Mouse (Mus musculus) large intestine, adult 2 months (tissue): Measurements from ENCODE around the gene Cep70. TPM values are rescaled to one million over a fixed set of nuclear protein-coding genes. Genes with fewer than 3 reads are reported as not detected.

Source experiments
- DNase-seq: peaks from one replicate; pipeline ENCODE4 v3.0.0-alpha.2; 2012; ENCODE audit warnings: low read depth, low spot score
- WGBS: fragments of 180-500 bp; shearing (Covaris S2); methylation state at CpG from one replicate; pipeline ENCODE4 v1.1.7; 2018; 5-methylcytosine and 5-hydroxymethylcytosine counted together
- polyA plus RNA-seq: library from polyadenylated mRNA; depleted of rRNA; stranded (reverse); fragments of >200 nt; gene quantifications from 2 replicates; pipeline ENCODE4 v1.2.3, GENCODE M21; 2012; rRNA removed

The Cep70 gene
- polyA plus RNA-seq: 2.0 and 2.2 TPM in 2 replicates

DNA sequence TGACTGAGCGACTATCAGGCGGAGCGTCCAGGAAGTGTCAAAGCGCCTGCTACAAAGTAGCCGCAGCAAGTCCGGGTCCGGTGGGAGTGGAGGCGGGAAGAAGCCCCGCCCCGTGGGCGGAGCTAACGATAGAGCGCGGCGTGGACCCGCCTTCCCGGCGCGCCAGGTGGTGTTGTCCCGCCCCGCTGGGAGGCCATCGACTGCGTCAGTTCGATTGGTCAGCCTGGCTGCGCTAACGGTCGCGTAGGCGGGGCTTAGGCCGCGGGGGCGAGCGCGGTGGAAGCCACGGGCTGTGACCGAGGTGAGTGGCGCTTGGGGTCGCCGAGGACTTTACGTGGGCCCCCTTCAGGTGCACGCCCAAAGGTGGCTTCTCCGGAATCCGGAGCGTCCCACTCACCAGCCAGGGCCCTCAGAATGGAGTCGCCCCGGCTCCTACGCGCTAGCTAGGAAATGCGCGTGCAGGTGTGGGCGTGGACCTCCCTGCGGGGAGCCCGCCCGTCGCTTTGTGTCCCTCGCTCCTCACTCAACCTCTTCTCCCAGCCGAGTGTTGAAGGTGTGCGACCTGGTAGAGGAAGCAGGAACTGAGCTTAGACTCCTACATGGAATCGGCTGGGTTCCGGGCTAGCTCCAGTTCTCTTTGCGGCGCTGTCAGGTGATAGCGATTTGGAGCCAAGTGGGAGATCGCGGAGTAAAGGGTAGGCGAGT is at the start of gene Cep70:
Gene Cep70 (plus strand): TSS at position 178 of the 705 bp plus-strand sequence.
- WGBS: under 1% methylated on average over 66 of the region's 66 CpGs
- peak; percentile 82 for DNase-seq

- no peak for DNase-seq
- WGBS: 50% methylated on average over 2 of the region's 2 CpGs
Measured at GRCm38 (mm10) chr9:99212643-99213042, 30.5 kb upstream of the Cep70 start.

DNA sequence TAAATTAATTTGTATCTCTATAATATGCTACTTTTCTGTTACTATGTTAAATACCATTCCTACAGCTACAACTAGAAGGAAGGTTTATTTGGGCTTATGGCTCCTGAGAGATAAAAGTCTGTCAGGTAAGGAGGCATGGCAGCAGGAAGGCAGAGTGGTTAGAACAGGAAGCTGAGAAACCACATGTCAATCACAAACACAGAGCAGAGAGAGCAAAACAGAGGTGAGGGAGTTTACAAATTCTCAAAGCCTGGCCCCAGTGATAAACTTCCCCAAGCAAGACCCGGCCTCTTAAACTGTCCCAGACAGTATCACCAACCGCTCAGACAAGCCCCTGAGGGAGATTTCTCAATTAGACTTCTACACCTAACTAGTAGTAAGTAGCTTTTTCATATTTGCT is 27.0 kb upstream of the Cep70 start:
- no peak for DNase-seq
- 49% methylated on average over 2 of the region's 2 CpGs for WGBS

DNA sequence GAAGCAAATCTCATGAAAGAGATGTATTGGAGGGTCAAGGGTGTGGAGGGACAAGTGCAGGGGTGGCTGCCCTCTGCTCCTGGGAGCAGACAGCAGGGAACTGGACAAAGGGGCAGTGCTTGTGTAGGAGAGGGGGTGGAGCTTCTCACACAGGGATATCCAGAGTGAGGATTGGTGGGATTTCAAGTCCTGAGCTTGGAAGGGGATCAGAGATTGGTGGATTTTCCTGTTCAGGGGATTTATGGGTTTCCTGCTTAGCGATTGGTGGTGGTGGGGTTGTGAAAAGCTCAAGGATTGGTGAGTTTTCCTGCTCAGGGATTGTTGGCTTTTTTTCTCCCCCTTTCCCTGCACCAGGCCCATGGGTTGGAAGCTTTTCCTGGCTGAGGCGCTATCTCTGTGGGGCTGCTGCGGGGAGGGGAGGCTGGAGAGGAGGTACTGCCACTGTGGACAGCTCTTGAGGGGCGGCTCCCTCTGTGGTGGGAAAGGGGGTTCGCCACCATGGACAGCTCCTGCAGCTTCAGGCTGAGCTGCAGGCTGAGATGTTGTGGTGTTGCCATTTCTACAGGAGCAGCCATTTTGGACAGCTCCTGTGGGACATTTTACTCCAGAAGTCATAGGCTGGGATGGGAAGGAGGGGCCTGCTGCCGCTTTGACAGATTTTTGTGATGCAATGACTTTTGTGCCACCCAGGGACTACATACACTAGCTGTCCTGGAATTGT is 25.0 kb upstream of the Cep70 start:
- 9% methylated on average over 6 of the region's 6 CpGs for whole genome bisulfite sequencing
- no peak for DNase-seq

- no peak for DNase-seq
- 79% methylated on average over 4 of the region's 4 CpGs for WGBS
Measured at GRCm38 (mm10) chr9:99221636-99222035, 21.5 kb upstream of the Cep70 start.

- WGBS: 58% methylated on average over 3 of the region's 3 CpGs
- DNase-seq: no peak
Measured at GRCm38 (mm10) chr9:99224583-99224982, 18.6 kb upstream of the Cep70 start.

DNA sequence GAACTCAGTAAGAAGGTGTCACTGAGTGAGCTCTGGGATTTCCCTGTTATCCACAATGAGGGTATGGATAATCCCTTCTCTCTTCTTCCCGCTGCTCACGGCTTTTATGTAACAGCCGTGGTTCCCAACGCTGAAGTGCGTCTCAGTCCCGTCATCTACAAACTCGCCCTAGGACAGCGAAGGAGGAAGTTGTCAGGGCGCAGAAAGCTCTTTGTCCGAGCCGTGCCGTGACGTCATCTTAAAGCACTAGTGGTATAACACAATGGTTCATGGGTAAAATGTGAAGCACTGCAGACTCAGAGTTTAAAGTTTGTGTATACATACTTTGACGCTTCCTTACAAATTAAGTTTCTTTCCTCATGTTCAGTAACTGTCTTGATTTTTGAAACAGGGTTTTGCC is 13.7 kb upstream of the Cep70 start:
- DNase-seq: no peak
- 83% methylated on average over 14 of the region's 14 CpGs for WGBS

DNA sequence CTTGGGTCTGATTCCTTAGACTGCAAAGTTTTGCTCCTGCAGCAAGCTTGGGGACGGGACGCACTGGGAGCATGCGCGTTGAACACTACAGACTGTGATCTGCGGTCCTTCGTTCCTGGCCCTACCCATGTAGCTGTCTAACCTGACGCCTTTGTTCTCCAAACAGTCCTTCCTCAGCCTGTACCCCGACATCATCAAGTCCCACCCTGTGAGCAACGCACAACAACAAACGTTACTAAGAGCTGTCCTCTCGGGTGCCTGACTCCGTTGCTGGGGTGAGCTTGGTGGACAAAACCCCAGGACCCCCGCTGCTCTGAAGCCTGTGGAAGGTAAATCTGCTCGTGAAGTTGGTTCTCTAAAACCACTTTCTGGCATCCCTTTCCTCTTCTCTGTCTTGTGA is 6.0 kb upstream of the Cep70 start, which contains the start of gene Faiml:
Gene Faiml (minus strand): TSS at position 101 of the 400 bp plus-strand sequence.
- DNase-seq: no peak
- WGBS: 89% methylated on average over 14 of the region's 14 CpGs

GRCm38 (mm10) chr9:99238276-99238675 is 4.9 kb upstream of the Cep70 start:
- 58% methylated on average over 10 of the region's 10 CpGs for WGBS
- no peak for DNase-seq

DNA sequence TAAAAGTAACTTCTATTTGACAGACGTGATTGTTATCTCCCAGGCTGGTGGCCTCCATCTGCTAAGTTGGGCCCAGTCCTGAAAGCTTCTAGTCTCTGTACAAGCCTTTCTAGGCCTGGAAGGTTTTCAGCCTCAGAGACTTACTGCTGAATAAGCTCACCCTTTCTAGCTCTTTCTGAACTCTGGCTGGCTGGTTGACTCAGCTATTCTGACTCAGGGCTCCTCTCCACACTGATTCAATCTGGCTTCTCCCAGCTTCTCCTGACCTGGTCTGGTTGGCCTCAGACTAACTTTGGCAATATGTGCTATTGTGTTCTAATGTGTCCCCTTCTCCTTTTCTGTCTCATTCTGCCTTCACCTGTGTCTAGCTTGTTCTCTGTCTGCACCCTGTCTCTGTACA is 3.9 kb upstream of the Cep70 start:
- no peak for DNase-seq
- WGBS: 46% methylated on average over 1 of the region's 1 CpGs

- 63% methylated on average over 5 of the region's 5 CpGs for WGBS
- DNase-seq: no peak
Measured at GRCm38 (mm10) chr9:99240571-99240970, 2.6 kb upstream of the Cep70 start.

DNA sequence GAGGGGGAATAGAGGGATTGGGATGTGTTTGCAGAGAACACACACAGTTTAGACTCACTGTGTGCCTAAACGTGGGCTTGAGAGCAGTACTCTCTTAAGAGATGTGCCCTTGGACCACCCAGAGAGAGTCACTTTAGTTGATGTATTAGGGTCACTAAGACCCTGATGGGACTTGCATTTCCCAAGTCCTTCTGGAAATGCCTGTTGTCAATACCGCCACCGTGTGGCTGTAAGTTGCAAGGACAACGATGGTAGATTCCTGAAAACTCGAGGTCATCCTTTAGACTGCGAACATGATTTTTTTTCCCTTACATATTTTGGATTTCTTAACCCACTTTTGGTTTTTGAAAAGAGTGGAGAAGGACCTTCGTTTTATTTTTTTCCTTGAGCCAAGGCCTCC is 1.1 kb upstream of the Cep70 start:
- under 1% methylated on average over 7 of the region's 7 CpGs for WGBS
- DNase-seq: peak; percentile 50

DNA sequence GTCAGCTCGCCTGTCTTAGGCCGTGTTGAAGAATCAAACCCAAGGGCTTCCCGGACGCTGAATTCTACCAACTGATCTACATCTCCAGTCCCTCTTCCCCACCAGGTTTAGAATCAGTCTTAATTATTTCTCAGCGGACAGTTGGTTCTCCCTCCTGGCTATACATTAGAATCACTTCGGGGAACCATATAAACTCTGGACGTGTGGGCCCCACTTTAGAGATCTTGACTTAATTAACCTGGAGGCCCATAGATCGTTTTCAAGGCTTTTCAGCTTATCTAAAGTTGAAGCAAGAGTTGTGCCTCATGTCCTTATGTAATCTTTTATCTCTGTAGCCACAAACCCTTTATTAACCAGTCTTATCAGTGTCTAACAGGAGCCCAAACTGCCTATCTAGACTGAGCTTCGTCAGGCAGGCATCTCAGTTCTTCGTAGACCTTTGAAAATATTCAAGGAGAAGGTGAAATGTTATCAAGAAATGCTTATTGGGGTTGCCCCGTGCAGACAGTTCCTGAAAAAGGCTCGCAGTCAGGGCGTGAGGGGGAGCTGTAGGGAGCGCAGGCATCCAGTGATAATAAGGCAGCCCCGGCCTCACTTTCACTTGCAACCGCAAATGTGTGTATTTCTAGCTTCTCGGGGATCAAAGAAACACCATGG is 506 bp upstream of the Cep70 start:
- DNase-seq: no peak
- WGBS: 5% methylated on average over 17 of the region's 17 CpGs

- DNase-seq: no peak
Measured at GRCm38 (mm10) chr9:99243895-99244293, 727 bp downstream of the Cep70 start.

GRCm38 (mm10) chr9:99248304-99248703 is 5.1 kb downstream of the Cep70 start:
- no peak for DNase-seq
- WGBS: 80% methylated on average over 8 of the region's 8 CpGs

More at GRCm38 (mm10) chr9:99243895-99244293, 727 bp downstream of the Cep70 start:
- 3% methylated on average over 10 of the region's 10 CpGs for WGBS

DNA sequence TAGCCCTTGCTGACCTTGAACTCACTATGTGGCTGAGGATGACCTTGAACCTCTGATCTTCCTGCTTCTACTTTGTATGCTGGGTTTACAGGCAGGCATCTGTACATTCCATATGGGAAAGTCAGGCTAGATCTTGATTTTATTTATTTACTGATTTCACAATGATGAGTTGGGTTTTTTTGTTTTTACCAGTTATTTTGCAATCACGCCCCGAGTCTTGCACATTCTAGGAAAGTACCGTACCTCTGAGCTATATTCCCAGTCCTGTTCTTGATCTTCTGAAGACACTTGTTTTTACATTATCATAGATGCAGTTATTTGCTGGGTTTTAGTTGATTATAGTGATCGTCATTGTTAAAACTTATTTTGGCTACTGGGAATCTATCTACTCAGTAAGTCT is 5.7 kb downstream of the Cep70 start:
- DNase-seq: no peak
- 93% methylated on average over 4 of the region's 4 CpGs for WGBS

- no peak for DNase-seq
- WGBS: 79% methylated on average over 10 of the region's 10 CpGs
Measured at GRCm38 (mm10) chr9:99253861-99254260, 10.7 kb downstream of the Cep70 start.

DNA sequence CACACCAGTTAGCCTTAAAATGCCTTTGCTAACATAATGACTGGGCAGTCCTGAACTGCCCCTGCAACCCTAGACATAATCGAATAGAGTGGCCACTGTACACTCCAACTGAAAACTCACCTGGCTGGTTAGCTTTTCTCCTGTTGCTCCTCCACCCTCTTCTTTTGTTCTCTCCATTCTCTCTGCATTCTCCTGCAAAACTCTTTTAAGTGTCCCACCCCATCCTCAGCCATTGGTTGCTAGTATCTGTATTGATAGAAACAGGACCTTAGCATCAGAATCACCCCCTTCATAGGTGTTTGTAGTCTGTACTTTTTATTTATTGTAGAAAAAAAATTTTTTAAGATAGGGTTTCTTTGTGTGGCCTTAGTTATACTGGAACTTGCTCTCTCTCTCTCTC is 13.0 kb downstream of the Cep70 start:
- DNase-seq: no peak
- 90% methylated on average over 1 of the region's 1 CpGs for WGBS

DNA sequence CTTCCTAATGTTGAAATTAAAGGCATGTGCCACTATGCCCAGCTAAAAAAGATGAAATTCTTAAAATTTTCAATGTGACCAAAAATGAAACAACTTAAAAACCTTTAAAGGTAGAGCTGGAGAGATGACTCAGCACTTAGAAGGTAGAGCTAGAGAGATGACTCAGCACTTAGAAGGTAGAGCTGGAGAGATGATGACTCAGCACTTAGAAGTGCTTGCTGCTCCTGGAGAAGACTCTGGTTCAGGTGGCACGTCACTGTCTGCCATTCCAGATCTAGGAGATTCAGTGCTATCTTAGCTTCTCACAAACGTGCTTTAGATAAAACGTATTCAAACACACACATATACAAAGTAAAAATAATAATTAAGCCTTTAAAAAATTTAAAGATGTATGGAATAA is 13.7 kb downstream of the Cep70 start:
- 92% methylated on average over 3 of the region's 3 CpGs for WGBS
- no peak for DNase-seq

- 82% methylated on average over 5 of the region's 5 CpGs for WGBS
- DNase-seq: no peak
Measured at GRCm38 (mm10) chr9:99258891-99259290, 15.7 kb downstream of the Cep70 start.

GRCm38 (mm10) chr9:99304296-99304695 is 61.1 kb downstream of the Cep70 start:
- no peak for DNase-seq
- 89% methylated on average over 5 of the region's 5 CpGs for WGBS
